Mouse (Mus musculus): ENCODE measurements at regions not wholly inside any gene's neighbourhood (a gene's known extent, or its start where the extent isn't known, plus 50 kb on each side); places are given as distances from the start of the nearest gene placed in this dataset.

- DNase-seq (ENCODE audit: low spot score), result no peak
Observed at GRCm38 (mm10) chr10:125885796-125886195, 80.2 kb upstream of the Lrig3 start.

- no peak for DNase-seq (ENCODE audit: low spot score)
Observed at GRCm38 (mm10) chr10:125892122-125892521, 73.8 kb upstream of the Lrig3 start.

- no peak for DNase-seq (ENCODE audit: low spot score)
Observed at GRCm38 (mm10) chr10:125895744-125896482, 70.1 kb upstream of the Lrig3 start.

- DNase-seq (ENCODE audit: low spot score), result no peak
Observed at GRCm38 (mm10) chr10:125896646-125897045, 69.3 kb upstream of the Lrig3 start.

GRCm38 (mm10) chr10:125899504-125899903, 66.5 kb upstream of the Lrig3 start:
- DNase-seq (ENCODE audit: low spot score), result no peak

- DNase-seq (ENCODE audit: low spot score), result no peak
Observed at GRCm38 (mm10) chr10:125900562-125900961, 65.4 kb upstream of the Lrig3 start.

- DNase-seq (ENCODE audit: low spot score), result no peak
Observed at GRCm38 (mm10) chr10:125902668-125903067, 63.3 kb upstream of the Lrig3 start.

- peak; percentile 29 for DNase-seq (ENCODE audit: low spot score)
Observed at GRCm38 (mm10) chr10:125912207-125912606, 53.8 kb upstream of the Lrig3 start.

All from embryo, embryonic 10.5 days (tissue).